Mouse (Mus musculus) neural tube, embryonic 14.5 days (tissue): ENCODE data around the gene Ppil2. TPM values are rescaled to one million over a fixed set of nuclear protein-coding genes. Genes with fewer than 3 reads are reported as not detected.

ENCODE experiments used
- ATAC-seq: fragments of 200-750 bp; cut with Nextera tagmentation; 2 replicates; pipeline ENCODE4 v1.8.0; 2017; ENCODE audit warnings: low read depth, mild to moderate bottlenecking, moderate TSS enrichment, moderate library complexity
- H3K27ac ChIP-seq: fragments of 300-500 bp; sonication (generic); 2 replicates; pipeline ENCODE4 v1.5.1; 2014; ENCODE audit warnings: low read depth, mild to moderate bottlenecking, control low read depth, low read length, moderate library complexity, mixed read lengths
- H3K27me3 ChIP-seq: fragments of 300-500 bp; sonication (generic); 2 replicates; pipeline ENCODE4 v1.6.1; 2014; ENCODE audit warnings: low read length; ENCODE audit not compliant: control insufficient read depth, insufficient read depth
- H3K36me3 ChIP-seq: fragments of 300-500 bp; sonication (generic); 2 replicates; pipeline ENCODE4 v1.6.1; 2014; ENCODE audit warnings: low read length, mixed read lengths; ENCODE audit not compliant: control insufficient read depth, insufficient read depth
- H3K4me1 ChIP-seq: fragments of 300-500 bp; sonication (generic); 2 replicates; pipeline ENCODE4 v1.6.1; 2014; ENCODE audit warnings: low read length; ENCODE audit not compliant: control insufficient read depth, insufficient read depth
- H3K4me2 ChIP-seq: fragments of 300-500 bp; sonication (generic); 2 replicates; pipeline ENCODE4 v1.6.1; 2014; ENCODE audit warnings: mild to moderate bottlenecking, low read depth, low read length, control low read depth
- H3K4me3 ChIP-seq: fragments of 300-500 bp; sonication (generic); 2 replicates; pipeline ENCODE4 v1.5.1; 2014; ENCODE audit warnings: low read depth, low read length, control low read depth, mixed read lengths
- H3K9ac ChIP-seq: fragments of 300-500 bp; sonication (generic); replicated peaks from 2 replicates; pipeline ENCODE4 v1.6.1; 2014; ENCODE audit warnings: low read depth, mild to moderate bottlenecking, control low read depth, low read length, mixed read lengths
- H3K9me3 ChIP-seq: fragments of 300-500 bp; sonication (generic); 2 replicates; pipeline ENCODE4 v1.6.1; 2016; ENCODE audit warnings: low read length; ENCODE audit not compliant: control insufficient read depth
- WGBS: fragments of 180-500 bp; shearing (Covaris S2); extraction: QIAGEN DNeasy Blood & Tissue Kit; methylation state at CpG from one replicate; pipeline ENCODE4 v1.1.7; 2014; 5-methylcytosine and 5-hydroxymethylcytosine counted together
- polyA plus RNA-seq: library from polyadenylated mRNA; unstranded; fragments of >200 nt; fragmentation: Nextera tagmentation; extraction: Ambion mirVana; gene quantifications from 2 replicates; pipeline ENCODE4 v1.2.1, GENCODE M21; 2014

Ppil2 gene
- polyA plus RNA-seq, 1 experiment from 2014 or later, result 131 TPM

DNA sequence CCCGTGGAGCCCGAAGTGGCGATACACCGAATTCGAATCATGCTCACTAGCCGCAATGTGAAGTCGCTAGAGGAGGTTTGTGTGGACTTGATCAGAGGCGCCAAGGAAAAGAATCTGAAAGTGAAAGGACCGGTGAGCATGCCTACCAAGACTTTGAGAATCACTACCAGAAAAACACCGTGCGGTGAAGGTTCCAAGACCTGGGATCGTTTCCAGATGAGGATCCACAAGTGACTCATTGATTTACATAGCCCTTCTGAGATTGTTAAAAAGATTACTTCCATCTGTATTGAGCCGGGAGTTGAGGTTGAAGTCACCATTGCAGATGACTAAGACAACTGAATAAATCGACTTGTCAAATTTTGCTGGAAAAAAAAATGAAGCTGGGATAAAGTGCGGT lies 26.3 kb upstream of the Ppil2 start:
- WGBS, result 89% methylated on average over 15 of the region's 15 CpGs
- no peaks in the 10 kb centered on the region for H3K9me3 ChIP-seq
- H3K36me3 ChIP-seq, result no peaks in the 10 kb centered on the region
- no peak overlapping the region for H3K27ac ChIP-seq
- H3K4me2 ChIP-seq, result no peak overlapping the region
- no peaks in the 10 kb centered on the region for H3K27me3 ChIP-seq
- H3K4me1 ChIP-seq, result 0 out of 2 replicates have a peak, but pooled peaks cover 3% of the 10 kb centered on the region
- H3K4me3 ChIP-seq, result no peak overlapping the region
- ATAC-seq, result no peak
- H3K9ac ChIP-seq, result no peak overlapping the region

DNA sequence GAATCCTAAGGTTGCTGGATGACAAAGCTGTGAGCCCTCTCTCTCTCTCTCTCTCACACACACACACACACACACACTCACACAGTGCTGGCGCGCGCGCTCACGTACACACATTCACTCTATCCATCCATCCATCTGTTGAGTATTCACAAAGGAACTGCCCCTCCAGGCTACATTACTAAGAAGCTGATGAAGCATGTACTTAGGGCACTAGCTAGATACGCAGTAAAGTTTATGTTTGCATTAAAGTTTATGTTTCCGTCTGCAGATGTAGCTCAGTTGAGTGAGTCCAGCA lies 21.8 kb upstream of the Ppil2 start:
- Histone ChIP-seq H3K27me3 (no peaks in the 10 kb centered on the region), H3K27ac (no peak overlapping the region), H3K4me3 (peak overlapping the region; percentile 72), H3K9me3 (no peaks in the 10 kb centered on the region), H3K4me2 (peak overlapping the region; percentile 96), H3K36me3 (no peaks in the 10 kb centered on the region), H3K9ac (0 out of 2 replicates have a peak overlapping the region, but pooled peaks have one; percentile 37), H3K4me1 (peaks cover 12% of the 10 kb centered on the region; the same call in 1 of the 2 replicates)
- WGBS, result 42% methylated on average over 7 of the region's 7 CpGs
- ATAC-seq, result no peak; the same call in 1 of the 2 replicates

DNA sequence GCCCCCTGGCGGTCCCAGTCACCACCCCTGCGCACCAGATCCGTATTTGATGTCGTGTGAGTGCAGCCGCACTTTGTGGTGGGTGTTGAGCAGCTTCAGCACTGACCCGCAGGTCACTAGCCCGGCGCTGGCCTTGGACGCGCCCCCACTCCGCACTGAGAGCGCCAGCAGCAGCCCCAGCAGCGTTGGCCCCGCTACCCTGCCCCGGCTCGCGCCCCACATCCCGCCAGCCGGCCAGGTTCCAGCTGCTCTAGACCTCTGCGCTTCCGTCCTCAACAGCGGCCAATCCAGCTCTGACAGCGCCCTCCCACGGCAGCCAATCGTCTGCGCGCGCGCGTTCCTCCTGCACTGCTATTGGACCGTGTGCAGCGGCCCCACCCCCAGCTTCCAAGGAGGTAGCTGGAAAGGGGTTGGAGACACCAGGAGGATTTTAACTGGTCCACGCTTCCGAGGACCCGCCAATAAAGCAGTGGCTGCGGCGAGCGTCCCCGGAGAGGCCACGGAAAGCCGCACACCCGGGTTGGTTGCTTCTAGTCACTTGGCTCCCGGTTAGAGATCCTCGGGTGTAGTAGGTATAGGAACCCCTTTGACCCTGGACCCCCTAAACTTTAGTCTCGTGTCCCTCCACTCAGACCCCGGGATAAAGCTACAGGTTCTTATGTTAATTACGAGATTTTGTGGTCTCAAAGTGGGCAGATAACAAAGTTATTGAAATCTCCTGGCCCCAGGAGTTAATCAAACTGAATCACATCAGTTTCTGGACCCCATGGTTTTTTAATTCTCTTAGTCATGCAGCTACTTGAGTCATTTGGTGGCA lies 21.2 kb upstream of the Ppil2 start, which contains the start of gene Sdf2l1:
Sdf2l1 (minus strand) TSS at position 295 of the 817 bp plus-strand sequence.
- peak within 1 kb of the TSS; percentile 78 for H3K27ac ChIP-seq
- no peaks in the 10 kb centered on the region for H3K27me3 ChIP-seq
- peak within 1 kb of the TSS; percentile 72 for H3K4me3 ChIP-seq
- H3K36me3 ChIP-seq, result no peaks in the 10 kb centered on the region
- H3K9me3 ChIP-seq, result no peaks in the 10 kb centered on the region
- H3K9ac ChIP-seq, result peak within 1 kb of the TSS; percentile 74
- WGBS, result under 1% methylated on average over 47 of the region's 47 CpGs
- peaks cover 12% of the 10 kb centered on the region; the same call in 1 of the 2 replicates for H3K4me1 ChIP-seq
- H3K4me2 ChIP-seq, result peak within 1 kb of the TSS; percentile 96
- peak; percentile 99 for ATAC-seq

DNA sequence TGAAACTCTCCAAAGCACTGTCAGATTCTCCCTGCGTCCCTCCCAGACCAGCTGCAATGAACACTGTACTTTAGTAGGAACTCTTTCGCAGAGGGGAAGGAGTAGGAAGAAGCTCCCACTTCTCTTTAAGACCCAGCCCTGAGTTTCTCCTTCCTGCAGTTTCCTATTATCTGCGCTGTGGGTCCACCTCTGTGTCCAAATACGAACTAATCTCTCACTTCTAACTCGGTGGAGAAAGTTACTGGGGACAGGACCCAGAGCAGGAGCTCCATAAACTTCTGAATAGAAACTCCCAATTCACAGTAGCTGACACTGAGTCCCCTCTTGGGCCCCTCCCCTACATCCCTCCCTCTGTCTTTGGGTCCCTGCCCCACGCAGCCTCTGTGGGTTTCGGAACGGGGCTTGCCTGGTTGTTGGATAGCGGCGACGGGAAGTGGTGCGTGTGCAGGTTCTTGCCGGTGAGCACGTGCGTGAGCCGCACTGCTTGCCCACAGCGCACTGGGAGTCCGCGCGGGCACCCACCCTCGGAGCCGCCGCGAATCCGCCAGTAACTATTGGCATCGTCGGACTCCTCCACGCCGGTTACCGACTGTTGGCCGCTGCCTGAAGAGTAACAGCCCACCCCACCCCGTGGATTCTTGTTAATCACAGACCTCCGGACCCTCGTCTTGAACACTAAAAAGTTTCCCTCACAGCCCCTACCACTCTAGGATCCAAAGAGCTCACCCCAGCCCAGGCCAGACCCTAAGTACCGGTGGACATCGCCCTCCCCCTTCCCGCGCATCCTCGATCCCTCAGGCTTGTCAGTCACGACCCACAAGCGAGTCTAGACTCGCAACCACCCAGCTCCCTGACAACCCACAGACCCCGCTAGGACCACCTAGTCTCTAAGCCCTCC lies 20.4 kb upstream of the Ppil2 start:
- Histone ChIP-seq H3K4me2 (peak overlapping the region; percentile 96), H3K27ac (peak overlapping the region; percentile 78), H3K9me3 (no peaks in the 10 kb centered on the region), H3K27me3 (no peaks in the 10 kb centered on the region), H3K4me3 (peak overlapping the region; percentile 72), H3K9ac (peak overlapping the region; percentile 74), H3K36me3 (no peaks in the 10 kb centered on the region), H3K4me1 (peaks cover 12% of the 10 kb centered on the region; the same call in 1 of the 2 replicates)
- WGBS, result 4% methylated on average over 42 of the region's 43 CpGs
- 0 out of 2 replicates have a peak, but pooled peaks have one; percentile 1 for ATAC-seq

DNA sequence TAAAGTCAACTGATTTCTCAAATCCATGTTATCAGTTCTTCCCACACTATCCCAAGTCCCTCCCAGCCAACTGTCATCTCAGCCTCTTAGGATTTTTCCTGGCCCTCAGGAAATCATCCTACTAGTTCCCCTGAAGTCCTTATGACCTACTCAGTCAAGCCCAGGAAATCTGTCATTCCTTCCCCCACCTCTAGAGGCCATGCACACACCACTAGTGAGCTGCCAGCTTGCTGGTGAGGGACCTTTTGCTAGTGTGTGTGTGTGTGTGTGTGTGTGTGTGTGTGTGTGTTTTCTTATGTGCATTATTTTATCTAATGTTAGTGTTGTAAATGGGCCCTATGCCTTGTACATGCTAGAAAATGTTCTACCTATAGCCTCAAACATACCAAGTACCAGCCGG lies 16.2 kb upstream of the Ppil2 start:
- Histone ChIP-seq H3K27ac (no peak overlapping the region), H3K4me2 (no peak overlapping the region), H3K27me3 (no peaks in the 10 kb centered on the region), H3K4me3 (no peak overlapping the region), H3K9me3 (no peaks in the 10 kb centered on the region), H3K4me1 (peaks cover 22% of the 10 kb centered on the region), H3K9ac (no peak overlapping the region), H3K36me3 (no peaks in the 10 kb centered on the region)
- no peak for ATAC-seq
- WGBS, result 100% methylated on average over 1 of the region's 1 CpGs

DNA sequence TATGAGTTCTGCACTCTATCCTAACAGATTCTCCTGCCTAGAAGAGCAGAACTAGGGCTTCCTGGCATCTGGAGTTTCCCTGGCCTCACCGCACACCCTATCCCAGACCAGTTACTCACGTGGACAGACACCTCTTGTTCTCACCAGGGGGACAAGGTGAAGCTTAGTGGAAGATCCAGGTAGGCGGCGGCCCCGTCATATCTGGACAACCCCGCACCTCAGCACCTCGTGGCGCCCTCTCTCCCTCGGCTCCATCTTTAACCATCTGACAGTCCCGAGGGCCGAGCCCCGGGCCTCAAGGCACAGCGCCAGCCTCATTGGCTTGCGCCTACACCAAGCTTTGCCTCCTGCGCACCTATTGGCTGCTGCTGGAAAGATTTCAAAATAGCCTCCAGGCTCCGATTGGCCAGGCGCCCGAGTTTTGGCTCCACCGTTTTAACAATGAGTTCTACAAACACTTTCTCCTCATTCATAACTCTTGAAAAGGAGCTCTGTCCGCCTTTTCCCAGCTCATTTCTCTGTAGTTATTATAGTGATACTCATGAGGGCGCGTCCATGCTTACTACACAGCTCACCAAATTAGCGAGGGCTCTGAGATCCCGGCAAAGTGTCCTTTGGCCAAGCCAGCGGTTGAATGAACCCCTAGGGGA lies 13.9 kb upstream of the Ppil2 start, which contains the start of gene 2610318N02Rik:
2610318N02Rik (minus strand) TSS at position 297 of the 650 bp plus-strand sequence.
- Histone ChIP-seq H3K27me3 (no peaks in the 10 kb centered on the region), H3K9ac (peak within 1 kb of the TSS; percentile 47), H3K36me3 (no peaks in the 10 kb centered on the region), H3K4me2 (peak within 1 kb of the TSS; percentile 83), H3K4me3 (peak within 1 kb of the TSS; percentile 37), H3K27ac (no peak within 1 kb of the TSS), H3K4me1 (peaks cover 13% of the 10 kb centered on the region), H3K9me3 (no peaks in the 10 kb centered on the region)
- WGBS, result under 1% methylated on average over 25 of the region's 25 CpGs
- ATAC-seq, result peak; percentile 93

DNA sequence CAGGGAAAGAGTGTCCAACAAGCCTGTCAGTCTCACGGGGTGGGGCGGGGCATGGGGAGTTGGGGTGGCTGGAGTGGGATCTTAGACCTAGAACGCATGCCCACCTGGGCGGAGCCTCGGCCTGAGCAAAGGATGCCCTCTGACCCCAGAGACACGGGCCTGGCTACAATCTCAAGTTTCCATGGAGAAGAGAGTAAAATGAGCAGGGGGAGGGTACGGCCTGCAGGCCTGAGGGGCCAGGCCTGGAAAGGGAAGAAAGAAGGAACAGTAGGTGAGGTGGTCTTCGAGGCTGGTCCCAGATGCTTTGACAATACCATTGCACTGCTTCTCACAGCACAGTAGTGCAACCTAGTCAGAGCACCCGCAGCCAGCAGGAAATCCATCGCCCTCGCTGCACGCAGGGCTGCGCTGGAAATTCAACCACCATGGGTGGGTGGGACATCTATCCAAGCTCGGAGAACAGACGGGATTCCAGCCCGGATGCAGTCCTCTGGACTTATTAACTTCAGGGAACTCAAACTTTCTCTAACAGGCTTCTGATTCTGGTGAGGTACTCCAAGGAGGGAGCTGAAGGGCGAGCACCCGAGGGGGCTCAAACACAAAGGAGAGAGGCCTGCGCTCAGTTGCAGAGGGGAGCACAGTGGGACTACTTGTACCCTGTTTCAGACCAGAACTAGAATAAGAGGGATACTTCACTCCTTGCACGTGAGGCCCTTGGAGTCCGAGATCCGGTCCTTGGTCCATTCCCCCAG lies 13.2 kb upstream of the Ppil2 start:
- peak; percentile 32; the same call in 1 of the 2 replicates for ATAC-seq
- no peaks in the 10 kb centered on the region for H3K27me3 ChIP-seq
- H3K4me1 ChIP-seq, result peaks cover 13% of the 10 kb centered on the region
- H3K27ac ChIP-seq, result no peak overlapping the region
- H3K36me3 ChIP-seq, result no peaks in the 10 kb centered on the region
- peak overlapping the region; percentile 37 for H3K4me3 ChIP-seq
- 2% methylated on average over 22 of the region's 22 CpGs for WGBS
- H3K9me3 ChIP-seq, result no peaks in the 10 kb centered on the region
- peak overlapping the region; percentile 83 for H3K4me2 ChIP-seq
- H3K9ac ChIP-seq, result peak overlapping the region; percentile 47

DNA sequence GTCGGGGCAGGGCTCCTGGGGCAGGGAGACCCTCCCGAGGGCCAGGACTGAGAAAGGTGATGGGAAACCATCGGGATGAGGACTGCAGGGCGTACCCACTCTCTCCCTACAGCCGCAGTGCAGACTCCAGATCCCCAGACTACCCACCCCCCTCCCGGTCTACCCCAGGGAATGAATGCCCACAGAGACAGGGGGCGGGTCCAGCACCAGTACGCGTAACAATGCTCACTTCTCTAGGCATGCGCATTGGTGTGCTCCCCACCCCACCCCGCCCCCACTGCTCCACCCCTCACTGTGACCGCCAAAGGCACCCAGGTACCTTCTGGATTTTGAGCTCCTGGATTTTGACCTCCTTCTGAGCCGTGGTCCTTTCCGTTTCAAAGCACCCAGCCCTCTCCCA lies 10.5 kb upstream of the Ppil2 start:
- Histone ChIP-seq H3K27ac (no peak overlapping the region), H3K4me1 (peaks cover 13% of the 10 kb centered on the region), H3K9ac (no peak overlapping the region), H3K4me2 (no peak overlapping the region), H3K9me3 (no peaks in the 10 kb centered on the region), H3K4me3 (no peak overlapping the region), H3K36me3 (no peaks in the 10 kb centered on the region), H3K27me3 (no peaks in the 10 kb centered on the region)
- ATAC-seq, result no peak
- WGBS, result 49% methylated on average over 14 of the region's 14 CpGs
